In genomic region chr1:137656900-137657458, GRCm38 (mm10) we compare ENCODE assay signal across 10 mouse cellular contexts.
DNase-seq lines count a peak whose midpoint lies in the region; ATAC-seq lines count a peak whose summit lies in the region.
"Had no signal": no experiment of that assay in that cellular context is flagged by ENCODE, and none has a peak within 500 bp of the region (broad histone marks: within the 10 kb centered on the region; RNA-seq: fewer than 3 reads in every experiment).

No protein-coding gene starts in this region.

- no peaks in the 10 kb centered on the region for H3K9me3 ChIP-seq in neural tube, embryonic 11.5 days (ENCODE audit: control insufficient read depth, low read length)
- no peaks in the 10 kb centered on the region for H3K9me3 ChIP-seq in hindbrain, embryonic 14.5 days (ENCODE audit: control insufficient read depth, low read length)

- intact Hi-C loops in gastrocnemius, postnatal 14 days (cut with DNase I; ENCODE audit: low total_unique reads): no loop called here

- H3K4me3 ChIP-seq in neural tube, embryonic 11.5 days (ENCODE audit: low read depth, low read length): no peak overlapping the region
- H3K4me3 ChIP-seq in hindbrain, embryonic 14.5 days (replicated peaks; ENCODE audit: low read length): no peak overlapping the region

- DNase-seq in neural tube, embryonic 11.5 days (ENCODE audit: low spot score): peak; percentile 44
- DNase-seq in neural tube, embryonic 10.5 days (ENCODE audit: extremely low spot score, low spot score): no peak
- peak; percentile 87 for DNase-seq in cerebellum, adult 9-10 months
- DNase-seq in gastrocnemius, postnatal 14 days: peak; percentile 53
- peak; percentile 64 for DNase-seq in hindbrain, embryonic 14.5 days (ENCODE audit: low spot score)
- DNase-seq in lung, postnatal 4 days: peak; percentile 60 to 78
- DNase-seq in thymus, postnatal 4 days: peak; percentile 40
- DNase-seq in T-cell, adult 2 months (ENCODE audit: low spot score): no peak

- no peaks in the 10 kb centered on the region for H3K36me3 ChIP-seq in neural tube, embryonic 11.5 days (ENCODE audit: control insufficient read depth, insufficient read depth, low read length)
- H3K36me3 ChIP-seq in hindbrain, embryonic 14.5 days (replicated peaks; ENCODE audit: control insufficient read depth, insufficient read depth): no peaks in the 10 kb centered on the region
- H3K36me3 ChIP-seq: G1E had no signal

- no peaks in the 10 kb centered on the region for H3K27me3 ChIP-seq in neural tube, embryonic 11.5 days (ENCODE audit: control insufficient read depth, insufficient read depth, low read length)
- no peaks in the 10 kb centered on the region for H3K27me3 ChIP-seq in hindbrain, embryonic 14.5 days (ENCODE audit: control insufficient read depth, insufficient read depth, low read length)

- peak overlapping the region; percentile 9; the same call in 1 of the 2 replicates for H3K27ac ChIP-seq in neural tube, embryonic 11.5 days (ENCODE audit: low read depth, low read length)
- H3K27ac ChIP-seq in hindbrain, embryonic 14.5 days: peak overlapping the region; percentile 76
- H3K27ac ChIP-seq: macrophage had no signal

- 0 out of 2 replicates have a peak overlapping the region, but pooled peaks have one; percentile 1 for H3K9ac ChIP-seq in neural tube, embryonic 11.5 days (ENCODE audit: low read length)
- H3K9ac ChIP-seq in hindbrain, embryonic 14.5 days: 0 out of 2 replicates have a peak overlapping the region, but pooled peaks have one; percentile 41

- H3K4me2 ChIP-seq in neural tube, embryonic 11.5 days (ENCODE audit: low read depth): peak overlapping the region; percentile 5; the same call in 1 of the 2 replicates
- peak overlapping the region; percentile 22 for H3K4me2 ChIP-seq in hindbrain, embryonic 14.5 days (replicated peaks)

- H3K4me1 ChIP-seq in neural tube, embryonic 11.5 days (ENCODE audit: control insufficient read depth, insufficient read depth, low read length): no peaks in the 10 kb centered on the region; the same call in 1 of the 2 replicates
- 0 out of 2 replicates have a peak, but pooled peaks cover 8% of the 10 kb centered on the region for H3K4me1 ChIP-seq in hindbrain, embryonic 14.5 days (replicated peaks; ENCODE audit: control insufficient read depth, insufficient read depth, low read length)

- WGBS in neural tube, embryonic 11.5 days: 32% methylated on average over 6 of the region's 6 CpGs
- WGBS in hindbrain, embryonic 14.5 days: 7% methylated on average over 6 of the region's 6 CpGs

- ATAC-seq in neural tube, embryonic 11.5 days (ENCODE audit: insufficient read depth, low FRiP score, low TSS enrichment): peak; percentile 80
- peak; percentile 79 for ATAC-seq in hindbrain, embryonic 14.5 days (ENCODE audit: low FRiP score)

Comparison
In these comparisons a context has a peak if more than half of its experiments do, and no peak if none do; other contexts are left out.
1. DNase-seq: peak in neural tube, embryonic 11.5 days (single experiment), cerebellum, adult 9-10 months (single experiment), gastrocnemius, postnatal 14 days (single experiment), hindbrain, embryonic 14.5 days (single experiment), lung, postnatal 4 days (2 of 2) and thymus, postnatal 4 days (single experiment); none in neural tube, embryonic 10.5 days (single experiment) and T-cell, adult 2 months (single experiment).